Mouse (Mus musculus): Measurements from ENCODE around the gene Hoxd10. TPM values are rescaled to one million over a fixed set of nuclear protein-coding genes. Genes with fewer than 3 reads are reported as not detected.
A peak's percentile ranks its signal among the peaks of the same experiment; 100 is the strongest.

Hoxd10 gene
- polyA plus RNA-seq, 1 experiment from 2014 or later: 45.9 TPM

- no peak for ATAC-seq (ENCODE audit: low FRiP score, low TSS enrichment)
- Histone ChIP-seq H3K9me3 (ENCODE audit: control insufficient read depth, low read length) (no peaks in the 10 kb centered on the region), H3K4me3 (ENCODE audit: low read length) (peak overlapping the region; percentile 34; the same call in 1 of the 2 replicates), H3K27ac (ENCODE audit: low read depth, low read length) (peak overlapping the region; percentile 95), H3K9ac (ENCODE audit: low read depth, low read length) (peak overlapping the region; percentile 67; the same call in 1 of the 2 replicates), H3K27me3 (ENCODE audit: control insufficient read depth, insufficient read depth, low read length) (peaks cover 2% of the 10 kb centered on the region; the same call in 1 of the 2 replicates), H3K4me1 (ENCODE audit: control insufficient read depth, insufficient read depth, low read length) (peaks cover 58% of the 10 kb centered on the region), H3K4me2 (replicated peaks; ENCODE audit: low read depth, low read length) (peak overlapping the region; percentile 74), H3K36me3 (ENCODE audit: control insufficient read depth, insufficient read depth, low read length) (peaks cover 1% of the 10 kb centered on the region; the same call in 1 of the 2 replicates)
- WGBS: 1% methylated on average over 13 of the region's 13 CpGs
Measured at GRCm38 (mm10) chr2:74734451-74734850, 42.7 kb downstream of the Hoxd10 start.

GRCm38 (mm10) chr2:74734996-74735811 lies 43.5 kb downstream of the Hoxd10 start:
- 22% methylated on average over 27 of the region's 27 CpGs for WGBS
- H3K27ac ChIP-seq (ENCODE audit: low read depth, low read length): peak overlapping the region; percentile 95; the same call in 1 of the 2 replicates
- ATAC-seq (ENCODE audit: low FRiP score, low TSS enrichment): no peak
- peaks cover 65% of the 10 kb centered on the region for H3K4me1 ChIP-seq (ENCODE audit: control insufficient read depth, insufficient read depth, low read length)
- peak overlapping the region; percentile 34 for H3K4me3 ChIP-seq (ENCODE audit: low read length)
- peak overlapping the region; percentile 74 for H3K4me2 ChIP-seq (replicated peaks; ENCODE audit: low read depth, low read length)
- no peaks in the 10 kb centered on the region for H3K36me3 ChIP-seq (ENCODE audit: control insufficient read depth, insufficient read depth, low read length)
- H3K27me3 ChIP-seq (ENCODE audit: control insufficient read depth, insufficient read depth, low read length): peaks cover 2% of the 10 kb centered on the region; the same call in 1 of the 2 replicates
- H3K9me3 ChIP-seq (ENCODE audit: control insufficient read depth, low read length): no peaks in the 10 kb centered on the region
- H3K9ac ChIP-seq (ENCODE audit: low read depth, low read length): peak overlapping the region; percentile 67

- Histone ChIP-seq H3K27me3 (ENCODE audit: control insufficient read depth, insufficient read depth, low read length) (peaks cover 2% of the 10 kb centered on the region; the same call in 1 of the 2 replicates), H3K27ac (ENCODE audit: low read depth, low read length) (peak overlapping the region; percentile 95; the same call in 1 of the 2 replicates), H3K4me1 (ENCODE audit: control insufficient read depth, insufficient read depth, low read length) (peaks cover 73% of the 10 kb centered on the region), H3K9ac (ENCODE audit: low read depth, low read length) (peak overlapping the region; percentile 67), H3K9me3 (ENCODE audit: control insufficient read depth, low read length) (no peaks in the 10 kb centered on the region), H3K4me2 (replicated peaks; ENCODE audit: low read depth, low read length) (peak overlapping the region; percentile 74), H3K36me3 (ENCODE audit: control insufficient read depth, insufficient read depth, low read length) (no peaks in the 10 kb centered on the region), H3K4me3 (ENCODE audit: low read length) (peak overlapping the region; percentile 34)
- 10% methylated on average over 41 of the region's 42 CpGs for WGBS
- no peak for ATAC-seq (ENCODE audit: low FRiP score, low TSS enrichment)
Measured at GRCm38 (mm10) chr2:74735851-74736687, 44.3 kb downstream of the Hoxd10 start.

- Histone ChIP-seq H3K9me3 (ENCODE audit: control insufficient read depth, low read length) (no peaks in the 10 kb centered on the region), H3K4me3 (ENCODE audit: low read length) (peak overlapping the region; percentile 34), H3K27ac (ENCODE audit: low read depth, low read length) (peak overlapping the region; percentile 95; the same call in 1 of the 2 replicates), H3K27me3 (ENCODE audit: control insufficient read depth, insufficient read depth, low read length) (peaks cover 2% of the 10 kb centered on the region; the same call in 1 of the 2 replicates), H3K4me2 (replicated peaks; ENCODE audit: low read depth, low read length) (peak overlapping the region; percentile 74), H3K4me1 (ENCODE audit: control insufficient read depth, insufficient read depth, low read length) (peaks cover 70% of the 10 kb centered on the region), H3K36me3 (ENCODE audit: control insufficient read depth, insufficient read depth, low read length) (no peaks in the 10 kb centered on the region), H3K9ac (ENCODE audit: low read depth, low read length) (peak overlapping the region; percentile 67)
- no peak for ATAC-seq (ENCODE audit: low FRiP score, low TSS enrichment)
- WGBS: 28% methylated on average over 15 of the region's 15 CpGs
Measured at GRCm38 (mm10) chr2:74736688-74737577, 45.2 kb downstream of the Hoxd10 start.

- Histone ChIP-seq H3K9ac (ENCODE audit: low read depth, low read length) (peak overlapping the region; percentile 67), H3K36me3 (ENCODE audit: control insufficient read depth, insufficient read depth, low read length) (no peaks in the 10 kb centered on the region), H3K27me3 (ENCODE audit: control insufficient read depth, insufficient read depth, low read length) (peaks cover 2% of the 10 kb centered on the region; the same call in 1 of the 2 replicates), H3K4me1 (ENCODE audit: control insufficient read depth, insufficient read depth, low read length) (peaks cover 63% of the 10 kb centered on the region), H3K4me3 (ENCODE audit: low read length) (peak overlapping the region; percentile 34), H3K9me3 (ENCODE audit: control insufficient read depth, low read length) (no peaks in the 10 kb centered on the region), H3K4me2 (replicated peaks; ENCODE audit: low read depth, low read length) (peak overlapping the region; percentile 74), H3K27ac (ENCODE audit: low read depth, low read length) (peak overlapping the region; percentile 95; the same call in 1 of the 2 replicates)
- 38% methylated on average over 7 of the region's 7 CpGs for WGBS
- no peak for ATAC-seq (ENCODE audit: low FRiP score, low TSS enrichment)
Measured at GRCm38 (mm10) chr2:74737578-74738070, 45.9 kb downstream of the Hoxd10 start.

- H3K9ac ChIP-seq (ENCODE audit: low read depth, low read length): peak overlapping the region; percentile 67; the same call in 1 of the 2 replicates
- H3K9me3 ChIP-seq (ENCODE audit: control insufficient read depth, low read length): no peaks in the 10 kb centered on the region
- 4% methylated on average over 20 of the region's 20 CpGs for WGBS
- peak overlapping the region; percentile 74 for H3K4me2 ChIP-seq (replicated peaks; ENCODE audit: low read depth, low read length)
- peaks cover 61% of the 10 kb centered on the region for H3K4me1 ChIP-seq (ENCODE audit: control insufficient read depth, insufficient read depth, low read length)
- peak overlapping the region; percentile 34 for H3K4me3 ChIP-seq (ENCODE audit: low read length)
- no peaks in the 10 kb centered on the region for H3K36me3 ChIP-seq (ENCODE audit: control insufficient read depth, insufficient read depth, low read length)
- peaks cover under 1% of the 10 kb centered on the region; the same call in 1 of the 2 replicates for H3K27me3 ChIP-seq (ENCODE audit: control insufficient read depth, insufficient read depth, low read length)
- H3K27ac ChIP-seq (ENCODE audit: low read depth, low read length): peak overlapping the region; percentile 95
- 0 out of 2 replicates have a peak, but pooled peaks have one; percentile 3 for ATAC-seq (ENCODE audit: low FRiP score, low TSS enrichment)
Measured at GRCm38 (mm10) chr2:74738623-74739475, 47.1 kb downstream of the Hoxd10 start.

GRCm38 (mm10) chr2:74739476-74739800 lies 47.7 kb downstream of the Hoxd10 start:
- 10% methylated on average over 2 of the region's 2 CpGs for WGBS
- Histone ChIP-seq H3K9ac (ENCODE audit: low read depth, low read length) (peak overlapping the region; percentile 72; the same call in 1 of the 2 replicates), H3K4me2 (replicated peaks; ENCODE audit: low read depth, low read length) (peak overlapping the region; percentile 74), H3K27ac (ENCODE audit: low read depth, low read length) (peak overlapping the region; percentile 95), H3K4me1 (ENCODE audit: control insufficient read depth, insufficient read depth, low read length) (peaks cover 56% of the 10 kb centered on the region), H3K27me3 (ENCODE audit: control insufficient read depth, insufficient read depth, low read length) (no peaks in the 10 kb centered on the region), H3K9me3 (ENCODE audit: control insufficient read depth, low read length) (no peaks in the 10 kb centered on the region), H3K36me3 (ENCODE audit: control insufficient read depth, insufficient read depth, low read length) (no peaks in the 10 kb centered on the region; the same call in 1 of the 2 replicates), H3K4me3 (ENCODE audit: low read length) (peak overlapping the region; percentile 34)
- no peak for ATAC-seq (ENCODE audit: low FRiP score, low TSS enrichment)

Measured in kidney, embryonic 14.5 days (tissue).